Mouse (Mus musculus): ENCODE measurements around the gene Lgi1. TPM values are rescaled to one million over a fixed set of nuclear protein-coding genes. Genes with fewer than 3 reads are reported as not detected.

Gene Lgi1
- polyA plus RNA-seq, 1 experiment from 2014 or later, result 2.2 TPM

Other genes starting within 250 kb of the Lgi1 start
- gene Myof, start 221.0 kb upstream of the Lgi1 start, polyA plus RNA-seq (2016; fragmentation: Nextera tagmentation; extraction: Ambion mirVana), result 2.2 and 2.4 TPM in 2 replicates
- gene Cep55, start 209.5 kb upstream of the Lgi1 start, polyA plus RNA-seq (2016; fragmentation: Nextera tagmentation; extraction: Ambion mirVana), result 33.5 and 42.9 TPM in 2 replicates
- gene Ffar4, start 167.5 kb upstream of the Lgi1 start, polyA plus RNA-seq (2016; fragmentation: Nextera tagmentation; extraction: Ambion mirVana), result 0.14 and 0.19 TPM in 2 replicates
- 2.2 and 2.3 TPM in 2 replicates for gene Rbp4, start 139.3 kb upstream of the Lgi1 start, polyA plus RNA-seq (2016; fragmentation: Nextera tagmentation; extraction: Ambion mirVana)
- not detected in 2 replicates for gene Pde6c, start 131.8 kb upstream of the Lgi1 start, polyA plus RNA-seq (2016; fragmentation: Nextera tagmentation; extraction: Ambion mirVana)
- 41.4 and 43.1 TPM in 2 replicates for gene Fra10ac1, start 40.4 kb upstream of the Lgi1 start, polyA plus RNA-seq (2016; fragmentation: Nextera tagmentation; extraction: Ambion mirVana)
- gene Slc35g1, start 131.4 kb downstream of the Lgi1 start, polyA plus RNA-seq (2016; fragmentation: Nextera tagmentation; extraction: Ambion mirVana), result 5.3 and 7.7 TPM in 2 replicates
- 4.5 and 5.0 TPM in 2 replicates for gene Plce1, start 216.6 kb downstream of the Lgi1 start, polyA plus RNA-seq (2016; fragmentation: Nextera tagmentation; extraction: Ambion mirVana)